Mouse (Mus musculus) left cerebral cortex, adult 9 months (tissue): ENCODE data around the gene Socs1.

Experiments
- DNase-seq, 2 experiments: peaks; one replicate each; pipeline ENCODE4 v3.0.0; 2022; ENCODE audit warnings: low spot score in 2 of 2

Gene Socs1

GRCm38 (mm10) chr16:10763540-10764264 is 21.6 kb downstream of the Socs1 start:
- DNase-seq = no peak

GRCm38 (mm10) chr16:10762569-10763180 is 22.7 kb downstream of the Socs1 start:
- DNase-seq = no peak

GRCm38 (mm10) chr16:10761182-10761581 is 24.2 kb downstream of the Socs1 start:
- DNase-seq = no peak

GRCm38 (mm10) chr16:10756168-10756567 is 29.2 kb downstream of the Socs1 start:
- DNase-seq = no peak

- DNase-seq = no peak
These were observed 30.6 kb downstream of the Socs1 start for GRCm38 (mm10) chr16:10754521-10755296.

GRCm38 (mm10) chr16:10749824-10750223 is 35.5 kb downstream of the Socs1 start:
- peak in 1 of 2 experiments; percentile 26 for DNase-seq

- DNase-seq = no peak
These were observed 36.1 kb downstream of the Socs1 start for GRCm38 (mm10) chr16:10749226-10749625.

GRCm38 (mm10) chr16:10741082-10741481 is 44.3 kb downstream of the Socs1 start:
- DNase-seq = no peak

GRCm38 (mm10) chr16:10739854-10740398 is 45.4 kb downstream of the Socs1 start:
- DNase-seq = no peak

- no peak for DNase-seq
These were observed 46.5 kb downstream of the Socs1 start for GRCm38 (mm10) chr16:10738866-10739265.

GRCm38 (mm10) chr16:10737571-10737970 is 47.8 kb downstream of the Socs1 start:
- no peak for DNase-seq

GRCm38 (mm10) chr16:10736364-10736763 is 49.0 kb downstream of the Socs1 start:
- DNase-seq = no peak

- DNase-seq = no peak
These were observed 49.6 kb downstream of the Socs1 start for GRCm38 (mm10) chr16:10735781-10736180.

GRCm38 (mm10) chr16:10732421-10732820 is 52.9 kb downstream of the Socs1 start:
- no peak for DNase-seq
